Mouse (Mus musculus) megakaryocyte, embryonic 14.5 days (primary cell): Measurements from ENCODE around the gene Gm49392.

Experiments
- FLI1 ChIP-seq: IDR thresholded peaks from 2 replicates; pipeline ENCODE4 v1.6.1; 2012; ENCODE audit warnings: low read length, inconsistent platforms, mixed read lengths
- GATA1 ChIP-seq: IDR thresholded peaks from 3 replicates; pipeline ENCODE4 v1.6.1; 2012; ENCODE audit warnings: mixed read lengths, low read length, inconsistent platforms, borderline replicate concordance

DNA sequence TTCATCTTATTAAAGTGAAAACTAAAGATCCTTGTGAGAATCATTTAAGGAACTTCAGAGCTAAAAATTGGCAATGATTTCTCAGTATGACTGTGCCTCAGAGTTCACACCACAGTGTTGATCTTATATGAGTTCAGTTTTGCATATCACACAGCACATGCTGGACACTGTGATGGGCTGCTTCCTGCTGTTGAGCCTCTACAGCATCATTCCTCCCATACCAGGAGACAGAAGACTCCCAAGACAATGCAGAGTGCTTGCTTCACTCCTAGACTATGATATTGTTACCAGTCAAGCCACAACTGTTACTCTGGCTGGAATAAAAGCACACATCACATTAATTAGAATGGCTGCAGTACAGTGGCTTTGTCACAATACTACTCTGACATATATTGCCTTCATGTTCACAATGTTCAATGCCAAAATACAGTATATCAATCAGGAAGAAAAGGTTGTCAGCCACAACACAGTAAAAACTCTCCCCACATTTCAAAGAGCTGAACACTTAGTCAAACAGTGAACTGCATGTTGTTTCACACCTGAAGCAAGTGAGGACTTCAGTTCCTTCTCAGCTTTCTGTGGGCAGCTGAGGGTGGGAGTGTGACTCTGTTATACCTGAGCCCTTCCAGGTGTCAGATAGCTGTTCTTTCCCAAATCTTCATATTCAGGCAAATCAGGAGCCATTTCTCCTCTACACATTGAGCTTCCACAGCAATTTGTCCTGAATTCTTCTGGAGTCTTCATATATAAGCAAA, 1.1 kb downstream of the Gm49392 start:
- TF ChIP-seq GATA1 (no peak), FLI1 (no peak)
